Mouse (Mus musculus) left cerebral cortex, postnatal 36 days (tissue): ENCODE measurements at regions not wholly inside any gene's neighbourhood (a gene's known extent, or its start where the extent isn't known, plus 50 kb on each side); places are given as distances from the start of the nearest gene placed in this dataset.
"Not testable (repeated sequence)": the region's sequence is repeated elsewhere in the genome, so short reads cannot be mapped to it uniquely, and the experiment has no call there.

Source experiments
- DNase-seq, 2 experiments: peaks; one replicate each; pipeline ENCODE4 v3.0.0; 2021 to 2022; ENCODE audit warnings: low spot score in 2 of 2, mixed read lengths in 1 of 2
- intact Hi-C: fragments of 180-260 bp; cut with DNase I; formaldehyde crosslinking; loops from one replicate; pipeline ENCODE4 v1.15.1; 2025

- intact Hi-C loops = loop anchor here (5.0 kb wide), 2 partner anchors 61 to 171 kb away; no protein-coding TSS in a partner anchor
- no peak for DNase-seq
Observed at GRCm38 (mm10) chr5:63331186-63331585, 317.7 kb upstream of the Nwd2 start.

- intact Hi-C loops = no loop called here
- DNase-seq = no peak
Observed at GRCm38 (mm10) chr5:63351108-63351507, 297.8 kb upstream of the Nwd2 start.

DNA sequence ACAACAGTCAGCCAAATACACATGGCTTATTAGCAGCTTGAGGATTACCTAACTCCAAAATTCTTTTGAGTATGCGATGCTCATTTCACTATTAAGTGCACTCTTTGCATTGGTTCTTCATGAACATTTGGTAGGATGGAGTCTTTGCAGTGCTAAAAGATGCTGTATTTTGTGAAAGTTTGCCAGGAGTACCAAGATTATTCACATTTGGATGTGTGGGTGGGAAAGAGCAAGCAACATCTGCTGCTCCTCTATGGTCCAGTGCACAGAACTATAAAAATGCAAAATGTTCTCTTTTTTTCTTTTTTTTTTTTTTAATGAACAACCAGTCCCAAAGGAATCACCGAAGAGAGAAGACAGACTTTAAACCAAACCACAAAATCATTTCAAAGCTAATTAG, 256.9 kb upstream of the Nwd2 start:
- intact Hi-C loops = loop anchor here (2.0 to 5.0 kb wide), 2 partner anchors 60 to 107 kb away; no protein-coding TSS in a partner anchor
- peak; percentile 9 to 10 for DNase-seq

DNA sequence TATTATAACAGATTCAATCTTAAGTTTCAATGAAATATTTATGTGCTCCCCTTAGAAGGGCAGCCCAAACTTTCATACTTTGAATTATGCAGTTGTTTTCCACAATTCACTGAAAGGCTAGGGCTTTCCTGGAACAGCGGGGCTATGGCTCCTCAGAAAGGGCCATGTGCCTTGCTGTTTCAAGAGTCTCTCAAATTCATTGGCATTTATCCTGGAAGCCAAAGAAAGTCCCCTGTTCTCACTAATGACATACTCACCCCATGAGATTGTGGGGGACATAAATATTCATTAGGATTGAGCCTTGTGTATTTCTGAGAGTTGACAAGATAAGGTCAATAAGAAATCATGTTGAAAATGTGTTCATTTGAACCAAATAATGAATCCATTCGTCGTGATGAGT, 250.9 kb upstream of the Nwd2 start:
- no peak for DNase-seq
- intact Hi-C loops = no loop called here

- no peak for DNase-seq
- intact Hi-C loops = no loop called here
Observed at GRCm38 (mm10) chr5:63430167-63430566, 218.7 kb upstream of the Nwd2 start.

- intact Hi-C loops = no loop called here
- no peak for DNase-seq
Observed at GRCm38 (mm10) chr5:63444407-63444806, 204.5 kb upstream of the Nwd2 start.

GRCm38 (mm10) chr5:63445171-63445570, 203.7 kb upstream of the Nwd2 start:
- intact Hi-C loops = no loop called here

DNA sequence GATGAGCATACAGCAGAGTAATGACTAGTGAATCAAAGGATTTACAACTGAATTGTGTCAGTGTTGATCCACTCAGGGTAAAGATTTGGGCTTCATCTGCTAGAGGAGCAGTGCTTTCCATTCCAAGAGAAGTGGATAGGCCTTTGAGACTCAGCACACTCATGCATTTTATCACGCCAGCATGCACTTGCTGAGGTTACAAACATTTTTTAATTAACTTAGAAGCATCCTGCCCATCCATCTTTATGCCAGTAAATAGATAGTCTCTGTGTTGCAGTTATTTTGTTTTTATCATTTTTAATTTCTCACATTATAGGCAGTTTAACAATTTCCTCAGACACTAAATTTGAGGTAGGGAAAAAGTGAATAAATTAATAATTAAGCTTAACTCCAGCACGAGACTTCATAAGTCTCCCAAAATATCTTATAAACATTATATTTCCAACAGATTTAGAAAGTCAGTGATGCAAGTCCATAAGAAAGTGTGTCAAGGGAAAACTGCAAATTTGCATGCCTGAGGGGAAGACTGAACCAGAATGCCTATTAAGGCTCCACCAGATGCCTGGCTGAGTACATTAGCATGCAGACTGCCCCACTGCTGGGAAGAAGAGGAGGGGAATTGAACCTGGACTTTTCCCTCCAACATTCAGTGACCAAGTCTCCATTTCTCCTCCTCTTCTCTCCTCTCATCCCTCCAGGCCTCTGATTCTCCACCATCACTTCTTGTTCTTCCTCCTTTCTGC, 180.2 kb upstream of the Nwd2 start:
- intact Hi-C loops = no loop called here
- no peak for DNase-seq

More at GRCm38 (mm10) chr5:63445171-63445570, 203.7 kb upstream of the Nwd2 start:
- no peak for DNase-seq

GRCm38 (mm10) chr5:63469701-63470100, 179.2 kb upstream of the Nwd2 start:
- DNase-seq = no peak
- intact Hi-C loops = no loop called here

DNA sequence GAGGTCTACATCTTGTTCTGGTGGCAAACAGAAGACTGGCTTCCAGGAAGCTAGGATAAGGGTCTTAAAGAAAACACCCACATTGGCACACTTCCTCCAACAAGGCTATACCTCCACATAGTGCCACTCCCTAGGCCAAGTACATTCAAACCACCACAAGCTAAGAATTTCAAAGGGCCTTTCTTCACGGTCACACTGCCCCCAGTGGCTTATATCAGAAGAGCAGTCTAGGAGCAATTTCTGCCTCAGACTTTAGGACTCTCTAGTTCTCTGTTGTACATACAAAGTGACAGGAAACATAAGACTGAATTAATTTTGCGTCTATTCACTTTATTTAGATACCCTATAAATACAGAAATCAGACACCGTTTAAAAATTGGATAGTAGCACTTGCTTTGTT, 175.7 kb upstream of the Nwd2 start:
- DNase-seq = no peak
- intact Hi-C loops = no loop called here

GRCm38 (mm10) chr5:63476240-63476973, 172.5 kb upstream of the Nwd2 start:
- intact Hi-C loops = no loop called here
- DNase-seq = no peak

GRCm38 (mm10) chr5:63498952-63499351, 149.9 kb upstream of the Nwd2 start:
- DNase-seq = peak; percentile 62 to 68
- intact Hi-C loops = loop anchor here (2.0 kb wide), 2 partner anchors 106 to 398 kb away; no protein-coding TSS in a partner anchor

- intact Hi-C loops = loop anchor here (5.0 kb wide), 2 partner anchors 144 to 171 kb away; partner anchors contain the start of gene Nwd2
- DNase-seq = peak; percentile 39 to 53
Observed at GRCm38 (mm10) chr5:63503056-63503845, 145.7 kb upstream of the Nwd2 start.

GRCm38 (mm10) chr5:63534197-63534596, 114.7 kb upstream of the Nwd2 start:
- intact Hi-C loops = no loop called here
- no peak for DNase-seq

DNA sequence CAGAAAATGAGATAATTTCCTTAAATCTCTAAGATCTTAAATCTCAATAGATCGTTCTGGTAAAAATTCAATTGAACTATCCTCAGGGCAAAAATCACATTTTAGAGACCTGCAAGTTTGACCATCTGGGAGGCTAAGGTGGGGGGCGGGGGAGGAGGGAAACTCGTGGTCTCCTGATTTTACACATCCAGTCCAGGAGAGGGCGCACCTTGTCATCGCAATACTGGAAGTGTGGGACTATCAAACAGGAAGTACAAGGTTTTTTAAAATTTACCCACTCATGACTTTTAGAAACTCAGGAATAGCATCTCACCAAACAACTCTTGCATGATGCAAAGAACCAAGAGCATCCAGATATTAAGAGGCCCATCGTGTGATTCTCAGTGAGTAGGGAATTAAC, 108.4 kb upstream of the Nwd2 start:
- no peak for DNase-seq

DNA sequence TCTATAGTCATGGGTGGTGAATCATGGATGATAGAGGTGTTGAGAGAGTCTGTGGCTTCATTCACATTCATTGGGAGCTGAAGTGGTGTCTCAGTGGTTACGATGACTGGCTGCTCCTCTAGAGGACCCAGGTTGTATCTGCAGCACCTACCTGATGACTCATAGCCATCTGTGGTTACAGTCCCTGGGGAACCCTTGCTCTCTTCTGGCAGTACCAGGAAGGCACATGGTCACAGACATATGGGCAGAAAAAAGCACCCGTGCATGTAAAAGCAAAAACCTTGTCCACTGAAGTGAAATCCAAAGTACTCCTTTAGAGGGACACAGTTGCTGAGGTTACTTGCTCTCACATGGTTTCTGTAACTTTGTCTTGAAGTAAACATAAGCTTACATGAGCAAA, 103.4 kb upstream of the Nwd2 start:
- peak in 1 of 2 experiments; percentile 6 for DNase-seq
- intact Hi-C loops = no loop called here

More for the DNA sequence above, 108.4 kb upstream of the Nwd2 start:
- intact Hi-C loops = no loop called here

- intact Hi-C loops, DNase-seq: not testable (repeated sequence)
Observed at GRCm38 (mm10) chr5:63565891-63566290, 83.0 kb upstream of the Nwd2 start.

GRCm38 (mm10) chr5:63575401-63575800, 73.5 kb upstream of the Nwd2 start:
- no peak for DNase-seq
- intact Hi-C loops = no loop called here

GRCm38 (mm10) chr5:63579409-63579808, 69.5 kb upstream of the Nwd2 start:
- no peak for DNase-seq
- intact Hi-C loops = no loop called here

- intact Hi-C loops = no loop called here
- DNase-seq = no peak
Observed at GRCm38 (mm10) chr5:63587051-63587450, 61.9 kb upstream of the Nwd2 start.
